Mouse (Mus musculus) colon, adult 2 months (tissue): ENCODE results near the gene Rpa1. TPM values are rescaled to one million over a fixed set of nuclear protein-coding genes. Genes with fewer than 3 reads are reported as not detected.

Experiments
- polyA plus RNA-seq: library from polyadenylated mRNA; depleted of rRNA; stranded (reverse); fragments of >200 nt; gene quantifications from 2 replicates; pipeline ENCODE4 v1.2.3, GENCODE M21; 2012; rRNA removed

The Rpa1 gene
- 9.9 and 14.4 TPM in 2 replicates for polyA plus RNA-seq

DNA sequence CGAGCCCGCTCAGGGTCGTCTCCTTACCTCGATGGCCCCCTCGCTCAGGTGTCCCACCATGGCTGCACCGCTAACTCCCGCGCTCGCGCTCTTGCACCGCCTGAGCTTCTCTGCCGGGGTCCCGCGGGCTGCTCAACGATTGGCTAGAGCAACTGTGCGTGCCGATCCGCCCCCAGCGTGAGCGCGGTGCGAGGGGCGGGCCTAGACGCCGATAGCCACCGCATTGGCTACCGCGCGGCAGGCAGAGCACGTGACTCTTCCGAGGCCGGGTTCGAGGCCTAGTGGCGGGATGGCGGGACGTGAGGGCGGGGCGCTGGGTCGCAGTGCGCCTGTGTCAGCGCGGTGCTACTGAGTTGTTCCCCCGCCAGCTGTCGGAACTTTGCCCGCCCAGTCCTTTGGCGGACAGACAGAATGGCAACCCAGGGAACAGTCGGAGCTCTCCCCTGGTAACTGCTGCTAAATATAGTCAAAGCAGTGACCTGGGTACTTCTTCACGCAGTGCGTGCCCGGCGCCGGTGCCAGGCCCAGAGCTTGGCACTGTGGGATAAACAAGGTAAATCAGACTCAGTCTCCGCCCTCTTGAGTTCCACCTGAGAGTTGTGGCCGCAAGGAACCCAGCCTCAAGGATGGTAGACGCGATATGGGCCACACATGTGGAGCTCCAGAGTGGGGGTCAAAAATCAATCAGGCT is at the start of gene Rpa1, which contains the start of gene Smyd4:
Gene Rpa1 (minus strand): TSS at position 126 of the 691 bp plus-strand sequence.
Gene Smyd4 (plus strand): TSS at position 235 of the 691 bp plus-strand sequence.

Other genes with a start within 250 kb of the Rpa1 start
- 30.2 and 43.8 TPM in 2 replicates for gene Hic1, start 178.8 kb downstream of the Rpa1 start, polyA plus RNA-seq
- 9.6 and 14.3 TPM in 2 replicates for gene Ovca2, start 169.5 kb downstream of the Rpa1 start, polyA plus RNA-seq
- 29.9 and 34.9 TPM in 2 replicates for gene Dph1, start 157.1 kb downstream of the Rpa1 start, polyA plus RNA-seq
- 7.2 and 7.5 TPM in 2 replicates for gene Rtn4rl1, start 154.5 kb downstream of the Rpa1 start, polyA plus RNA-seq
- gene Smyd4, start 109 bp upstream of the Rpa1 start, polyA plus RNA-seq, result 2.6 and 4.5 TPM in 2 replicates
- 27.8 and 32.3 TPM in 2 replicates for gene Serpinf1, start 74.4 kb upstream of the Rpa1 start, polyA plus RNA-seq
- 0.88 and 1.9 TPM in 2 replicates for gene Serpinf2, start 91.3 kb upstream of the Rpa1 start, polyA plus RNA-seq
- 20.5 and 24.9 TPM in 2 replicates for gene Wdr81, start 106.4 kb upstream of the Rpa1 start, polyA plus RNA-seq
- 14.5 and 19.6 TPM in 2 replicates for gene Tlcd2, start 113.4 kb upstream of the Rpa1 start, polyA plus RNA-seq
- gene Prpf8, start 138.5 kb upstream of the Rpa1 start, polyA plus RNA-seq, result 48.5 and 53.9 TPM in 2 replicates
- 12.3 and 13.1 TPM in 2 replicates for gene Rilp, start 161.8 kb upstream of the Rpa1 start, polyA plus RNA-seq
- 14.3 and 15.1 TPM in 2 replicates for gene Scarf1, start 165.2 kb upstream of the Rpa1 start, polyA plus RNA-seq
- 18.6 and 19.8 TPM in 2 replicates for gene Slc43a2, start 183.4 kb upstream of the Rpa1 start, polyA plus RNA-seq
- 55.8 and 70.1 TPM in 2 replicates for gene Pitpna, start 239.8 kb upstream of the Rpa1 start, polyA plus RNA-seq